Mouse (Mus musculus): ENCODE results near the gene Tac2.
A peak's percentile ranks its signal among the peaks of the same experiment; 100 is the strongest.

Tac2 gene

GRCm38 (mm10) chr10:127725136-127725535 lies 858 bp downstream of the Tac2 start:
- ATAC-seq (ENCODE audit: low TSS enrichment): no peak

GRCm38 (mm10) chr10:127728437-127728836 lies 4.2 kb downstream of the Tac2 start:
- 0 out of 2 replicates have a peak, but pooled peaks have one; percentile 16 for ATAC-seq (ENCODE audit: low TSS enrichment)

- ATAC-seq (ENCODE audit: low TSS enrichment): peak; percentile 79
These were observed 6.1 kb downstream of the Tac2 start for GRCm38 (mm10) chr10:127730285-127730932.

- no peak for ATAC-seq (ENCODE audit: low TSS enrichment)
These were observed 6.6 kb downstream of the Tac2 start for GRCm38 (mm10) chr10:127730933-127731310.

GRCm38 (mm10) chr10:127731397-127731796 lies 7.1 kb downstream of the Tac2 start:
- no peak for ATAC-seq (ENCODE audit: low TSS enrichment)

GRCm38 (mm10) chr10:127734434-127734833 lies 10.2 kb downstream of the Tac2 start:
- peak; percentile 48; the same call in 1 of the 2 replicates for ATAC-seq (ENCODE audit: low TSS enrichment)

GRCm38 (mm10) chr10:127736266-127736665 lies 12.0 kb downstream of the Tac2 start:
- ATAC-seq (ENCODE audit: low TSS enrichment): no peak

GRCm38 (mm10) chr10:127736916-127737315 lies 12.6 kb downstream of the Tac2 start:
- ATAC-seq (ENCODE audit: low TSS enrichment): no peak

- ATAC-seq (ENCODE audit: low TSS enrichment): no peak
These were observed 13.3 kb downstream of the Tac2 start for GRCm38 (mm10) chr10:127737552-127737951.

GRCm38 (mm10) chr10:127738151-127738882 lies 14.0 kb downstream of the Tac2 start:
- no peak for ATAC-seq (ENCODE audit: low TSS enrichment)

GRCm38 (mm10) chr10:127739083-127739660 lies 14.9 kb downstream of the Tac2 start, which contains the start of gene Zbtb39:
Gene Zbtb39 (plus strand): TSS chr10:127739538.
- ATAC-seq (ENCODE audit: low TSS enrichment): peak; percentile 81

GRCm38 (mm10) chr10:127739661-127740161 lies 15.4 kb downstream of the Tac2 start:
- no peak; the same call in none of the 2 replicates for ATAC-seq (ENCODE audit: low TSS enrichment)

GRCm38 (mm10) chr10:127744661-127745060 lies 20.4 kb downstream of the Tac2 start:
- no peak for ATAC-seq (ENCODE audit: low TSS enrichment)

GRCm38 (mm10) chr10:127745886-127746285 lies 21.6 kb downstream of the Tac2 start:
- ATAC-seq (ENCODE audit: low TSS enrichment): no peak

GRCm38 (mm10) chr10:127747254-127747653 lies 23.0 kb downstream of the Tac2 start:
- no peak for ATAC-seq (ENCODE audit: low TSS enrichment)

- no peak for ATAC-seq (ENCODE audit: low TSS enrichment)
These were observed 24.8 kb downstream of the Tac2 start for GRCm38 (mm10) chr10:127748847-127749612.

GRCm38 (mm10) chr10:127750136-127750777 lies 26.0 kb downstream of the Tac2 start:
- peak; percentile 47; the same call in 1 of the 2 replicates for ATAC-seq (ENCODE audit: low TSS enrichment)

GRCm38 (mm10) chr10:127751548-127751947 lies 27.3 kb downstream of the Tac2 start, which contains the start of gene Gpr182:
Gene Gpr182 (minus strand): TSS chr10:127751732.
- no peak for ATAC-seq (ENCODE audit: low TSS enrichment)

GRCm38 (mm10) chr10:127754566-127755166 lies 30.4 kb downstream of the Tac2 start:
- no peak for ATAC-seq (ENCODE audit: low TSS enrichment)

GRCm38 (mm10) chr10:127755246-127755645 lies 31.0 kb downstream of the Tac2 start:
- no peak for ATAC-seq (ENCODE audit: low TSS enrichment)

Measured in frontal cortex, adult (tissue).